In genomic region chr2:176486683-176487082, GRCm38 (mm10) we compare ENCODE assay signal across 16 mouse cellular contexts. TPM values are rescaled to one million over a fixed set of nuclear protein-coding genes. Genes with fewer than 3 reads are reported as not detected.
DNase-seq lines count a peak whose midpoint lies in the region; ATAC-seq and TF ChIP-seq lines count a peak whose summit lies in the region.
"Not testable (repeated sequence)": the region's sequence is repeated elsewhere in the genome, so short reads cannot be mapped to it uniquely, and the experiment has no call there.
"Had no signal": no experiment of that assay in that cellular context is flagged by ENCODE, and none has a peak within 500 bp of the region (broad histone marks: within the 10 kb centered on the region; RNA-seq: fewer than 3 reads in every experiment).

Gm14434 (minus strand) TSS chr2:176486783.

- not testable (repeated sequence) for TF ChIP-seq CTCF in ES-Bruce4 (IDR thresholded peaks at IDR 0.05; ENCODE audit: low read depth, low read length); lung, postnatal 0 days (IDR thresholded peaks at IDR 0.05); stomach, postnatal 0 days (IDR thresholded peaks at IDR 0.05; ENCODE audit: low read depth)

- not testable (repeated sequence) for H3K4me1 ChIP-seq in ES-Bruce4 (ENCODE audit: control insufficient read depth, insufficient read depth, low read length); forebrain, embryonic 13.5 days; hindbrain, embryonic 13.5 days (replicated peaks); lung, postnatal 0 days (ENCODE audit: insufficient read depth, low read depth, low read length); stomach, postnatal 0 days (replicated peaks; ENCODE audit: control insufficient read depth, insufficient read depth)

- not testable (repeated sequence) for ATAC-seq in common myeloid progenitor, adult 5-6 weeks (replicated peaks; ENCODE audit: low read depth, poor library complexity, severe bottlenecking); forebrain, embryonic 13.5 days; hindbrain, embryonic 13.5 days (ENCODE audit: low FRiP score); inflammation-experienced regulatory T-cells, adult 6 months; lung, postnatal 0 days; stomach, postnatal 0 days (ENCODE audit: low FRiP score, low TSS enrichment)

- H3K27ac ChIP-seq in ES-Bruce4 (ENCODE audit: insufficient read depth, low read length); forebrain, embryonic 13.5 days; hindbrain, embryonic 13.5 days; lung, postnatal 0 days (ENCODE audit: low read length); stomach, postnatal 0 days (replicated peaks): not testable (repeated sequence)

- H3K4me3 ChIP-seq in ES-Bruce4 (ENCODE audit: low read depth, low read length); forebrain, embryonic 13.5 days; hindbrain, embryonic 13.5 days; lung, postnatal 0 days (ENCODE audit: low read depth, low read length); stomach, postnatal 0 days (ENCODE audit: low read depth, low read length): not testable (repeated sequence)

- not testable (repeated sequence) for TF ChIP-seq EP300 in ES-Bruce4 (IDR thresholded peaks at IDR 0.05; ENCODE audit: insufficient read depth, low read depth, low read length); lung, postnatal 0 days (IDR thresholded peaks at IDR 0.05); stomach, postnatal 0 days (optimal IDR thresholded peaks at IDR 0.05)

- WGBS in forebrain, embryonic 13.5 days, result no CpG with 5 or more reads among the region's 4 CpGs
- whole genome bisulfite sequencing in hindbrain, embryonic 13.5 days, result no CpG with 5 or more reads among the region's 4 CpGs
- WGBS in lung, postnatal 0 days, result no CpG with 5 or more reads among the region's 4 CpGs
- WGBS in stomach, postnatal 0 days, result no CpG with 5 or more reads among the region's 4 CpGs

- H3K27me3 ChIP-seq in ES-Bruce4 (ENCODE audit: control insufficient read depth, insufficient read depth, low read length, poor library complexity, severe bottlenecking); forebrain, embryonic 13.5 days; hindbrain, embryonic 13.5 days; lung, postnatal 0 days (replicated peaks; ENCODE audit: insufficient read depth, low read length); stomach, postnatal 0 days (ENCODE audit: control insufficient read depth, insufficient read depth, low read length): not testable (repeated sequence)

- not testable (repeated sequence) for H3K9ac ChIP-seq in ES-Bruce4 (ENCODE audit: low read depth, poor library complexity, severe bottlenecking); forebrain, embryonic 13.5 days; hindbrain, embryonic 13.5 days; lung, postnatal 0 days (replicated peaks; ENCODE audit: low read depth); stomach, postnatal 0 days (ENCODE audit: low read length)

- not testable (repeated sequence) for TF ChIP-seq POLR2A in ES-Bruce4 (IDR thresholded peaks at IDR 0.05; ENCODE audit: insufficient read depth, low read length)

- not testable (repeated sequence) for H3K4me2 ChIP-seq in forebrain, embryonic 13.5 days; hindbrain, embryonic 13.5 days; lung, postnatal 0 days (replicated peaks; ENCODE audit: low read depth, low read length); stomach, postnatal 0 days (replicated peaks; ENCODE audit: low read depth)

- DNase-seq in gonadal fat pad, adult 2 months (ENCODE audit: low read depth); lung, postnatal 0 days (ENCODE audit: low spot score); stomach, postnatal 0 days (ENCODE audit: low spot score): not testable (repeated sequence)

- not testable (repeated sequence) for H3K9me3 ChIP-seq in ES-Bruce4 (replicated peaks; ENCODE audit: control insufficient read depth, insufficient read depth, low read length, poor library complexity, severe bottlenecking); forebrain, embryonic 13.5 days (replicated peaks); hindbrain, embryonic 13.5 days; lung, postnatal 0 days (ENCODE audit: low read length); stomach, postnatal 0 days (ENCODE audit: control insufficient read depth, low read length)

- not testable (repeated sequence) for H3K36me3 ChIP-seq in ES-Bruce4 (ENCODE audit: control insufficient read depth, insufficient read depth, low read length, poor library complexity, severe bottlenecking); forebrain, embryonic 13.5 days (ENCODE audit: poor library complexity, severe bottlenecking); hindbrain, embryonic 13.5 days; lung, postnatal 0 days (ENCODE audit: insufficient read depth, low read length); stomach, postnatal 0 days (ENCODE audit: control insufficient read depth, insufficient read depth, low read length)

RNA-seq across cellular contexts. Expression of gene Gm14434, which starts in this region (rescaled TPM):
- polyA plus RNA-seq in ES-Bruce4 (2011; ENCODE audit: insufficient read depth, insufficient read length, low read depth, missing spikeins), result 10.9 TPM in 1 of 2 replicates, not detected in the other
- 6.6 and 35.1 TPM in 2 replicates for total RNA-seq in common myeloid progenitor, adult 5-6 weeks (2017)
- 14.0 and 17.9 TPM in 2 replicates for polyA plus RNA-seq in forebrain, embryonic 13.5 days (2015; fragmentation: Nextera tagmentation; extraction: Ambion mirVana)
- polyA plus RNA-seq in gonadal fat pad, adult 2 months (2012; rRNA removed), result 7.1 and 12.7 TPM in 2 replicates
- polyA plus RNA-seq in hindbrain, embryonic 13.5 days (2015; fragmentation: Nextera tagmentation; extraction: Ambion mirVana), result 16.7 and 18.0 TPM in 2 replicates
- polyA plus RNA-seq in inflammation-experienced regulatory T-cells, adult 6 months (2017; shearing (Covaris generic)), result 10 to 100 TPM in 2 of 3 experiments, 1 to 10 TPM in 1; 7.9 to 36.8 (median 23.1) TPM
- polyA plus RNA-seq in lung, postnatal 0 days (2015; fragmentation: Nextera tagmentation; extraction: Ambion mirVana), result 9.1 and 10.9 TPM in 2 replicates
- polyA plus RNA-seq in stomach, postnatal 0 days (2015; fragmentation: Nextera tagmentation; extraction: Ambion mirVana), result 15.4 and 16.3 TPM in 2 replicates
- total RNA-seq: adrenal gland, postnatal 10 days; adrenal gland, postnatal 4 days; gastrocnemius, adult 18-20 months; heart, adult 8-10 months; heart, postnatal 25 days; MEL had no signal
- polyA plus RNA-seq: heart, embryonic 16.5 days; intestine, embryonic 16.5 days had no signal
